Mouse (Mus musculus) A20 (cell line): ENCODE data around the gene AB124611.
"Not testable (repeated sequence)": the region's sequence is repeated elsewhere in the genome, so short reads cannot be mapped to it uniquely, and the experiment has no call there.

Experiments
- DNase-seq: peaks from one replicate; pipeline ENCODE4 v3.0.0-alpha.2; 2011; ENCODE audit warnings: low read depth, low spot score

Gene AB124611

GRCm38 (mm10) chr9:21559151-21559550 lies 33.2 kb downstream of the AB124611 start:
- DNase-seq: no peak

DNA sequence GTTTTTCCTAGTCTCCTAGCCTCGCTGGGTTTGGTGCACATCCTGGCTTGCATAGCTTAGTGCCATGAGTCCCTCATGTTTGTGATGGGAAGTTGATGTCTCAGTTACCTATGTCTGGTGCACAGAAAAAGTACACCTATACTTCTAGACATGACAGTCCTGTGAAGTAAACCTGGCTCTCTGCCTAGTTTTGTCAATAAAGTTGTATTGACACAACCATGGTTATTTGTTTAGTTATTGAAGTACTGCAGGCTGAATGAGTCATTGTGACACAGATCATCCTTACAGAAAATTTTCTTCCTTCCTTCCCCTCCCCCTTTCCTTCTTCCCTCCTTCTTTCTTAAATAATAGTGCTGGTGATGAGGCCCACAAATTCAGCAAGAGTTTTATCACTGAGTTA lies 38.4 kb downstream of the AB124611 start:
- no peak for DNase-seq

- DNase-seq: no peak
Observed at GRCm38 (mm10) chr9:21565004-21565586, 39.1 kb downstream of the AB124611 start.

DNA sequence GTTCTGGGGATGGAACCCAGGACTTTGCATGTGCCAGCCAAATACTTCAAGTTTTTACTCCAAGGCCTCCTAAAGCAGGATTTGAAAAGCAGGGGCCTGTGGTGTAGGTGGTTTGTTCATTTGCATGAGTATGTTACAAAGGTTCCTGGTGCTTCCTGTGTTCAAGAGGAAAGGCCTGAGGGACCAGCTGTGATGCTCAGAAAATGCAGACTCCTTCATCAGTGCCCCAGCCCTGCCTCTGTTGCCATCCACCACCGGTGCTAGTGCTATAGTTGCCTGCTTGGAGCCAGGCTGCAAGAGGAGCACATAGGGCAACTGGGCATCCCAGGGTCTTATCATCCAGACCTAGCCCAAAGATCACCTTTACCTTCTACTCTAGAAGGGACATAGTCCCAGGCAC lies 40.6 kb downstream of the AB124611 start:
- DNase-seq: no peak

DNA sequence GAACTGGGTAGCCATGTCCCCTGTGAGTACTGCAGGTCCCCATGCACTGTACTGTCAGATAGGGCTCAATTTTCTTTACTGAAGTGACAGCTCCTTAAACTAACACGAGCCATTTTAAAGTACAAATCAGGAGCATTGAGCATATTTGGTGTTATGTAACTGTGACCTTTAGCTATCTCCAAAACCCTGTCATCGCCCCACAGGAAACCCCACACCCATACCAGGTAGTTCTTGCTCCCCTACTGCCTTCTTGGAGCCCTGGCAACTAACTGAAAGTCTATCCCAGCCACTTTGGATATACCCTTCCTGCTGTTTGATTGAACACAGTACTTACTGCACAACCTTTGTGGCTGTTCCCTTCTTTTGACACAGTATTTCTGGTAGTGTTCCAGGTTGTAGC lies 41.1 kb downstream of the AB124611 start:
- DNase-seq: no peak

DNA sequence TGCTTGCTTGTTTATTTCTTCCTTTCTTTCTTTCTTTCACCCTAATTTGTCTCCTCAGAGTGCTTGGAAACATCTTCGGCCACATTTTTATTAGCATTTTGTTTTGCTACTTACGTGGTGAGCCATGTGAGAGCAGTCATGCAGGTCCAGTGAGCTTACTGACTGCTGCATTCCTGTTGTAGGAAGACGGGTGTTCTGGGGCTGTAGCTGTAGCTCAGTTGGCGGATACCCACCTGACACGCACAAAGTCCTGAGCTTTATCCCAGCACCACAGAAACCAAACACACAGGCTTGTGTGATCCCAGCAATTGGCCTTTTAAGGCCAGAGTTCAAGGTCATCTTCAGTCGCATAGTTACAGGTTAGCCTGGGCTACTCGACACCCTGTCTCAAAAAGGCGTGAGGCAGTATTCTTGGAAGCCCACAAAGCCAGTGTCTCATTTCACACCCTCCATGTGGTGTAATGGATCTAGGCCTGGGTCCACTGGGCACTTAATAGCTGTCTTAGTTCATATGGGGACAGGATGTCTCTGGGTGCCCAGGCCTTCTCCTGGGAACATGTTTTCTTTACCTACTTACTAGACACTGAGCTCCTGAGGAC lies 42.8 kb downstream of the AB124611 start:
- no peak for DNase-seq

DNA sequence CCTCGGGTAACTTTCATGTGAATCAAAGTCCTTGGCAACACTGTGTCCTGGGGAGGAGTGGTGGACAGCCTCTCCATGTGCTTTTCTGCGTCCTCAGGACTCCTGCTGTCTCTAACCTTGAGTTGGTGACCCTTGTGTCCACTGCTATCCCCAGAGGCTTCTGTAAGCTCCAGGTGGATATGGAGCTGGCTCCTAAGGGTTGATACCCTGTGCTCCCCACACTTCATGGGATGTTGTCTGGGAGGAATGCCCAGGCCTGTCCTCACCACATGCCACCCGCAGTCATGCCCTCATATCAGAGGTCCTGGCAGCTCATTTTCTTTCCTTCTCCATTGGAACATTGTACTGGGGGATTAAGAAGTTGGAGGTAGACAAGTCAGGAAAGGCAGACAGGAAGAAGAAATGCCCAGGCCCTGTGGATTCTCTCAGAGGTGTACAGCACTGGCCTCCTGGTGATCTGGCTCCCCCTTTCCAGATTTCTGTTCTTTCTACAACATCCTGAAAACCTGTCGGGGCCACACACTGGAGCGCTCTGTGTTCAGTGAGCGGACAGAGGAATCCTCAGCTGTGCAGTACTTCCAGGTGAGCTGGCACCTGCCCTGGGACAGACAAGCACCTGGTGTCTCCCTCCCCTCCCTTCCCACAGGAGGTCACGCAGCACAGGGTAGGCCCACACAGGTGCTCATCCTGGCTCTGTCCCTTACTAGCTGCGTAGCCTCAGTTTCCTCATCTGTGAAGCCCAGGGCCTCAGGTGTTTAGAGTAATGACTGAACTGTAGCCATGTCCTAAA lies 48.2 kb downstream of the AB124611 start:
- no peak for DNase-seq

GRCm38 (mm10) chr9:21575253-21575652 lies 49.3 kb downstream of the AB124611 start:
- DNase-seq: no peak

GRCm38 (mm10) chr9:21576286-21576685 lies 50.3 kb downstream of the AB124611 start:
- DNase-seq: no peak

DNA sequence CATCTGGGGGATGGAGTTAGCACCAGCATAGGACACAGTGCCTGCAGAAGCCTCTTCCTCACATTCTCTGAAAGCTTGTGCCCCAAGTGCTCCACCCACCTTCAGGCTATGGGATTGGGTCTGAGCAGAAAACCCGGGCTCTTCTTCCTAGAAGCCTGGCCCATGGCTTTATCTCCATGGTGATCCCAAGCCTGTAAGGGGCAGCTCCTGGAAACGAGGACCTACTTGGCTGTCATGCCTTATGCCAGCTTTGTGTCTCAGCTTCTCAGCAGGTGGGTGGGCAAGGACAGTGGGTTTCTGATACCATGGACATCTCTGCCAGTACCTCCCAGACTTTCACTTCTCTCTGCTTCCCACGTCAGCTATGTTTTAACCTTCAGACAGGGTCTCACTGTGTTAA lies 52.2 kb downstream of the AB124611 start:
- DNase-seq: no peak

DNA sequence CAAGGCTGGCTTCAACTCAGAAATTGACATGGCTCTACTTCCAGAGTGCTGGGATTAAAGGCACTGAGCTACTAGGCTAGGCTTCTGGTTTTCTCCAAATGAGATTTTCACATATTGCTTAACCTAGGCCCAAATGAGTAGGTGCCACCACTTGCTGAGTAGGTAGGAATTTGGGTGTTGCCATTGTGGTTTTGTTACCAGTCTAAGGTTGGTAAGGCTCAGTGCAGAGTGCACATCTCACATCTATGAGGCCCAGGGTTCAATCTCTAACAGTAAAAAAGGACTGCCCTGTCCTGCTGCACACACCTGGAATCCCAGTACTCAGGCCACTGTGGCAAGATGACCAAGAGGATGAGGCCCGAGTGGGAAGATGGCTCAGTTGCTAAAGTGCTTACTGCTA lies 59.4 kb downstream of the AB124611 start:
- DNase-seq: no peak

DNA sequence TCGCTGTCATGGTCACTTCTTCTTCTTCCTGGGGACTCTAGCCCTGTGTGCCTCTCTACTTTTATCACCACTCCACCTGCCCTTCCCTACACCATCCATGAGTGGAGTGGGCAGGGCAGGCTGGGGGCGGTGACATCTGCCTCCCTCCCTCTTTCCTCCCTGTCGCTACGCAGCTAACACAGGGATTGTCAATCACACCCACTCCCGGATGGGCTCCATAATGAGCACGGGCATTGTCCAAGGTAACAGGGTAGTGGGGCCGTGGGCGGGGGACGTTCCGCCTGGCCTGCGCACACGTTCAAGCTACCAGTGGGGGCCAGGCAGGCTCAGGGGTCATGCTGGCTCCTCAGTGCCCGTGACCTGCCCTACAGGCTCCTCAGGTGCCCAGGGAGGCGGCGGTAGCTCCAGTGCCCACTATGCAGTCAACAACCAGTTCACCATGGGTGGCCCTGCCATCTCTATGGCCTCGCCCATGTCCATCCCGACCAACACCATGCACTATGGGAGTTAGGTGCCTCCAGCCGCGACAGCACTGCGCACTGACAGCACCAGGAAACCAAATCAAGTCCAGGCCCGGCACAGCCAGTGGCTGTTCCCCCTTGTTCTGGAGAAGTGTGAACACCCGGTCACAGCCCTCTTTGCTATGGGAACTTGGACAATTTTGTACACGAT lies 61.8 kb downstream of the AB124611 start:
- DNase-seq: no peak

- no peak for DNase-seq
Observed at GRCm38 (mm10) chr9:21588350-21588749, 62.4 kb downstream of the AB124611 start.

GRCm38 (mm10) chr9:21589538-21589937 lies 63.6 kb downstream of the AB124611 start:
- no peak for DNase-seq

DNA sequence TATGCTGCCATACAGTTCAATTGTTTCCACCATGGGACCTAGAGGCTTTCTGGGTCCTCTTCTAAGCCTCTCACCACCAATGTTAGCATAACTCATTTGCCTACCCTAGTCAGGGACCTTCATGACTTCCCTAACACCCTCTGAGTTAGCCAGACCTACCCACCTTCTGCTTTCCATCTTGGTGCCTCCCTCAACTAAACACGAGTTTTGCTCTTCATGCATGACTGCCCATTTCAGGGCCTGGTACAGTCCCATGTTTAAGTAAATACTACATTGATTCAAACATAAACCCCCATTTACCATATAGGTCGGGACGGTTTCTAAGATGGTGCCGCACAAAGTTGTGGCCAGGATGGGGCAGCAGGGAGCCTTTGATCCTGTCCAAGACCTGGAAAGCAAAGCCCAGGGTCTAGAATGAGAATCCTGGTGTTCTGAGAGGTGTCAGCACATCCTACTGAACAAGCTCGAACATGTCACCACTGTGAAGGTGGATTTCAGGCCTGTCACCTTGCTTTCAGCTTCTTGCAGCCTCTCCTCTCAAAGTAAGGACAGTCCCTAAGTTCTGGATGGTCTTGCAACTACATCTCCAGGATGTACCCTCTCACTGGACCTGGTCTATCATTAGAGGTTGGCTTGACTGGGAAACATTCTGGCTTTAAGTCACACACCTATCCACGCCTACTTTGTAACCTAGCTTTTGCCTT lies 65.3 kb downstream of the AB124611 start:
- peak; percentile 59 for DNase-seq

GRCm38 (mm10) chr9:21591831-21592702 lies 66.1 kb downstream of the AB124611 start:
- DNase-seq: no peak

- DNase-seq: peak; percentile 91
Observed at GRCm38 (mm10) chr9:21592703-21593121, 66.7 kb downstream of the AB124611 start, which contains the start of the genes Timm29 and Yipf2. Gene Timm29, plus strand, starts transcription at chr9:21592722. Gene Yipf2, minus strand, starts transcription at chr9:21592828.

GRCm38 (mm10) chr9:21593122-21593721 lies 67.2 kb downstream of the AB124611 start:
- DNase-seq: peak; percentile 41

DNA sequence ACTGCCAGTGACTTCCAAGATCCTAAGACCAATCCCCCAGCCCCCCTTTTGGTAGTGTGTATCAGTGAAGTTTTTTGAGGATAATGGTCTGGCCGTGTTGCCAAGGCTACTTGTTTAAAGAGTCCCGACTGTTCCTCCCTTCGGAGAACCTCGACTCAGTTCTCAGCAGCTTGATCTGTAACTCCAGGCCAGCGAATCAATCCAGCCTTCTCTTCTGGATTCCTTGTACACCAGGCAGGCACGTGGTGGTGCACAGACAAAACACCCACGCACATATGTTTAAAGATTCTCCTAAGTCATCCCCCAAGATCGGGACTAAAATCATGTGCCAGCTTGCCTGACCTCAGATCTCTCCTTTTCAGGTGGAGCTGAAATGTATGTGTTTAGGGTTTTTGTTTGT lies 68.4 kb downstream of the AB124611 start:
- DNase-seq: not testable (repeated sequence)

DNA sequence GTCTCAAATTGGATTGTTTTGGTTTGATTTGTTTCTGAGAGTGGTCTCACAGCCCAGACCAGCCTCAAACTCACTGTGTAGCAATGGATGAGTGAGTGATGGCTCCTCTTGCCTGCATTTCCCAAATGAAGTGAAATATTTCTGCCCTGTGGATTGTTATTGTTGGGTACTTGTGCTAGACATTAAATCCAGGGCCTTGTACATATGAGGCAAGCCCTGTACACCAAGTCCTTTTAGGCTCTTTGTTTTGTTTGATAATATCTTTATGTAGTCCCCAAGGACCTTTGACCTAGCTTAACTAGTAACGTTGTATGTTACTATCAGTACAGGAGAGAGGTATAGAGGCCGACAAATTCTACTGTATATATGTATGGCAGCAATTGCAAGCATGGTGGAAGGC lies 68.9 kb downstream of the AB124611 start:
- no peak for DNase-seq
